Mouse (Mus musculus) MN1 (cell line): ENCODE data around the gene Med15.
"Not testable (repeated sequence)": the region's sequence is repeated elsewhere in the genome, so short reads cannot be mapped to it uniquely, and the experiment has no call there.

Experiments used
- DNase-seq: peaks from one replicate; pipeline ENCODE4 v3.0.0-alpha.2; 2016; ENCODE audit warnings: low spot score

Gene Med15

DNA sequence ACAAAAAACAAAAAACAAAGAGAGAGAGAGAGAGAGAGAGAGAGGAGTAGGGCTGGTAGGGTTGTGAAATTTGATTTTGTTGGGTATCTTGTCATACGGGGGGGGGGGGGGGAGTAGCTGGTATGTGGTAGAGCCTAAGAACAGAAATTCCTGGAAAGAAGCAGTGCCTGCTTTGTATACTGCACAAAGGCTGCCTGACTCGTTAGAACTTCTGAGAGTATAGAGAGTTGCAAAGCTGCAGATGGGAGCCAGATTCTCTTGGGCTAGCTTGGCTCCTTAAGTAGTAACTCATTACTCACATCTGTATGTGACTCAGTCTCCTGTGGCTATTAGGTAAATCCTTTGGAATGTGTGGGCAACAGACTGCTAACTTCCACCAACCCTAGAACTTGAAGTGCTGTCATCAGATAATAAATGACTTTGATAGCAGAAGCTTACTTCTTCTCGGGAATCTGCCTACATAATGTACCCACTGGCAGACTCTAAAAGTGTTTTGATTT is at the start of gene Med15:
Gene Med15 (minus strand): TSS at position 51 of the 500 bp plus-strand sequence.
- no peak for DNase-seq

DNA sequence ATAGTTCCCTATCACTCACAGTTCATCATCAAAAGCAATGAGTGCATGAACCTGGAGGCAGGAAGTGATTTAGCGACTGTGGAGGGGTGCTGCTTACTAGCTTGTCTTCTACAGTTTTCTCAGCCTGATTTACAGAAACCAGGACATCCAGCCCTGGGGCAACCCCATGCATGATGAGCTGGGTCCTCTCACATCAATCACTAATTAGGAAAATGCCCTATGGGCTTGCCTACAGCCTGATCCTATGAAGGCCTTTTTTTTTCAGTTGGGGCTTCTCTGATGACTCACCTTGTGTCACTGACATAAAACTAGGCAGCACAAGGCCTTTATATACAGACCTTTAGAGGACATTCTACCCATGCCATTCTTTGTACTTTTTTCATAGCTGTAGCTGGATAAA is 47.0 kb upstream of the Med15 start:
- DNase-seq = peak; percentile 53

DNA sequence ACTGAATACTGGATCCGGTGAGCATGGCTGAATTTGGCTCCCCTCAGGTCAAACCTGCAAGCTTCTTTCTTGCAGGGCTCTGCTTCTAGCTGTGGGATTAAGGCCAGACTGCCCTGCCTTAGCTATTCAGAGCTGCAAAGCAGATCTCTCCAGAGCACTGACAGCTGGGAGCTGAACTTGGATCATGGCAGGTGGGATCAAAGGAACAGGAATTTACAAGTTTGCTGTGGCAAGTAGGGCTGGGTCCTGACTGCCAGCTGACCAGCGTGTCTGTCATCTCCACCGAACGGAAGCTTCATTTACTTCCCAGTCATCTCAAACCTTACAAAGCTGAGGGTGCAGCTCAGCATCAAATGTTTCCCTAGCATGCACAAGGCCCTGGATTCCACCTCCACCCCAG is 45.5 kb upstream of the Med15 start:
- no peak for DNase-seq

DNA sequence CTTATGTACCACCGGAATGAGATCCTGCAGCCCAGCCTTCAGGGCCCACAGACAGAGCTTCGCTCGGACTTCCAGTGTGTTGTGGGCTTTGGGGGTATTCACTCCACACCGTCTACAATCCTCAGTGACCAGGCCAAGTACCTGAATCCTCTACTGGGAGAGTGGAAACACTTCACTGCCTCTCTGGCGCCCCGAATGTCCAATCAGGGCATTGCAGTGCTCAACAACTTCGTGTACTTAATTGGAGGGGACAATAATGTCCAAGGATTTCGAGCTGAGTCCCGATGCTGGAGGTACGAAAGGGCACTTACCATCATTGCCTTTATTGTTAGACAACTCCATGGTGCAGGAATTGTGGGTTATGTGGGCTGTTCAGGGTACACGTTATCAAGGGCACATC is 44.1 kb upstream of the Med15 start:
- DNase-seq = no peak

DNA sequence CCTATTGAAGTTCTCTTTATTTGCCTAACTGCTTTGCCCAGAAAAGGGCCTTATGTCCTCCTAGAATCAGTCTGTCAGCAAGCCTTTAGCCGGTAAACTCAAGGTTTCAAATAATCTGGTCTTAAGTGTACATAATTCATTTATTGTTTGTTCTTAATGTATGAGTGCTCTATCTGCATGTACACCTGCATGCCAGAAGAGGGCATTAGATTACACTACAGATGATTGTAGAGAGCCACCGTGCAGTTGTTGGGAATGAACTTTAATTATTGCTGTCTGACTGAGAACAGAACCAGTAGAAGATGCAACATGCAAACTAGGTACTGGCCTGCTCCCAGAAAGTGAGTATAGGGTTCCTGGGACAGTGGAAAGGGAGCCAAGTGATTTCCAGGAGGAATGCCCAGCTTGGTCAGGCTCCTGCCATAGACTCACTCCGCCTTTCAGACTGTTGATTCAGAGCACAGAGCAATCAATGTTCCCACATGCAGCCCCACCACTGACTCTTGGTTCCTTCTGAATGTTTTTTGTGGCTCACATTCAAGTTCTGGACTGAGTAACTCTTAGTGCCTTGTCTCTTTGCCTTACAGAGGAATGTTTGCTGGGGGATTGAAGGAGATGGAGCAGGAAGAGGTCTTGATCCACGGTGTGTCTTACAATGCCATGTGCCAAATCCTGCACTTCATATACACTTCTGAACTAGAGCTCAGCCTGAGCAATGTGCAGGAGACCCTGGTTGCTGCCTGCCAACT is 38.6 kb upstream of the Med15 start:
- peak; percentile 30 for DNase-seq

DNA sequence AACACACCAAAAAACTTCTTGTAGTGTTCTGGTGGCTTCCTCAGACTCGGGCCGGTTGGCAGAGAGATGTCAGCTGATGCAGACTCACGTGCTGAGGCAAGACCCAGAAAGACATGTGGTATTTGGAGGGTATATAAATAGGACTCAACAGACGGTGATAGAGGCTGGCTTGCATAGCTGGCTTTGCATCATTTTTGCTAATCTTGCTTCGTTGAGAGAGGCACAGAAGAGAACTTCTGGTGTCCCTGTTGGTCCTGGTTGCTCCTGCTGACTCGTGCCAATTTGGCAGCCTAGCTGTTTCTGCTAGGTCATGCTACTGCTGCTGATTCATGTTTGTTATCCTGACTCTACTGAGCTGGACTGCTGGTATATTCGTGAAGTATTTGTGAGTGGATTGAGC is 36.1 kb upstream of the Med15 start:
- DNase-seq = peak; percentile 40

DNA sequence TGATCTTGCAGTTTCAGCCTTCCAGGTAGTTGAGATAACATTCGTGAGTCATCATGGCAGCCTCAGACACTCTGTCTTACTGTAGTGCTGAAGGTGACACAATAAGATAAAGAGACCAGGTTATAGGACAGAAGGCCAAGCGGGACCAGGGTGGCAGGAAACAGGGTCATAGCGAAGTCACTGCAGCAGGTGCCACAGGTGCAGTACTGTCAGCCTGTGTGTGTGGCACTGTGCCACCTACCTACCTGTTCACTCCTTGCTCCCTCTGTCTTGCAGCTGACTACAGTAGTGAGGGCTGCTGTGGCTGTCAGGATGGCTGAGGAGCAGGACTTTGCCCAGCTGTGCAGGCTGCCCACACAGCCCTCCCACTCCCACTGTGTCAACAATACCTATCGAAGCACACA is 31.4 kb upstream of the Med15 start:
- no peak for DNase-seq

DNA sequence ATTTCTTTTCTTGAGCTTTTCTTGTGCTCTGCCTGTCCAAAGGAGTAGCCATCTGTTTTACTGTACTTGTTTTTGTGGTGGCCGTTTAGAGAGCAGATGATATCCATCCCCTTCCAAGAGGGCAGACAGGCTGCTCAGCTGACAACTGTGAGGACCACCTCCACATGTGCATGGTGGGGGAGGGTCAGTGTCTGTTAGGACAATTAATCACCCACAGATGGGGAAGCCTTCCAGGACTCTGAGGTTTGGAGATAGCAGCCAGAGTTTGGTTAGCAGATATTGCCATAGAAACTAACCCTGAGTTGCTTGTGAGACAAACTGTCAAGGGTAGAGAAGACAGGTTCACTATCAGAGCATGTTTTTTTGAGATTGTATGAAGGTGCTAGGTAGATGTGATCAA is 28.4 kb upstream of the Med15 start:
- peak; percentile 16 for DNase-seq

DNA sequence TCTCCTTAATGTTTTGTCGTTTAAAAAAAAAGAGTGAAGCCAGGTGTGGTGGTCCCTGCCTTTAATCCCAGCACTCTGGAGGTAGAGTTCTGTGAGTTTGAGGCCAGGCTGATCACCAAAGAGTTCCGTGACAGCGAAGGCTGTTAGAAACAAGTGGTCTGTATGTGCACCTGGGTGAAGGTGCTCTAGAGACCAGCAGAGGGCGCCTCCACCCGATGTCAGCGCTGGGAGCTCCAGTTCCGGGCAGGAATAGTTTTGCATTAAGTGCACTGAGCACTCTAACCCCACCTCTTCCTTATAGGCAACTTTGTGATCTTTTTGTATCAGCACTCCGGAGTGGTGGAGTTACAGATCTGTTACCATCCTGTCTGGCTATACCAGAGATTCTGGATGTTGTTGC is 28.0 kb upstream of the Med15 start:
- DNase-seq = peak; percentile 53

- peak; percentile 52 for DNase-seq
Measured at GRCm38 (mm10) chr16:17759813-17760321, 27.2 kb upstream of the Med15 start.

DNA sequence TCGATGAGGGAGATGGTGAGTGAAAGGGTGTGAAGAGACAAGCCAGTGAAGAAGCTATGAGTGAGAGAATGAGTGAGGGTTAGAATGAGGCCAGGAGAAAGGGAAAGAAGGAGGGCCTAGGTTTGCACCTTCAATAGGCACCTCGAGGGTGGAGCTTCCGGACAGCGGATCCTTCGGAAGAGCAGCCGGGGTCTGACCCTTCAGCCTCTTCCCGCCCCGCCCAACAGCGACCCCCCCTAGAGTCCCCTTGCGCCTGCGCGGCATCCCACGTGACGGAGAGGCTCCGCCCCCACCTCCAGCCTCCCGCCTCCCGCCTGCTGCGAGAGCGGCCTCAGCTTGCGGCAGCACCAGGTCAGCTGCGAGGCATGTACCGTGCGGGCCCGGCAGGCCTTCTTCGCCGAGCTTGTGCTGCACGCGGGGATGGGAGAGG is 26.7 kb upstream of the Med15 start, which contains the start of gene Klhl22:
Gene Klhl22 (plus strand): TSS at position 275 of the 430 bp plus-strand sequence.
- peak; percentile 89 for DNase-seq

DNA sequence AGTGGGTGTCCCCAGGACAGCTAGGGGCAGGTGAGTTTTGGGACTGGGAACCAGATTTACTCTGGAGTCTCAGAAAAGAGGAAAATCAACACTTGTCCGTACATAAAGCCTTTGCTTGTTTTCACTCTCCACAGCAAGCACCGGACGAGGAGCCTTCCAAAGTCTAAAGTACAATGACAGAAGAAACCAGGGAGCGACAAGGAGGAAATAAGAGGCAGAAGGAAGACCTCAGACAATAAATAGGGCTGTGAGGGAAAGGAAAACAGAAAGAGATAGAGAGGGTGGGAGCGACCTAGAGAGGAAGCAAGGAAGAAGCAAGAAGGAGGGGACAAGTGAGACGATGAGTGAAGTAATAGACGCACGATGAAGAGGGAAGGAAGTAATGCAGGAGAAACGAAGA is 26.2 kb upstream of the Med15 start:
- no peak for DNase-seq

DNA sequence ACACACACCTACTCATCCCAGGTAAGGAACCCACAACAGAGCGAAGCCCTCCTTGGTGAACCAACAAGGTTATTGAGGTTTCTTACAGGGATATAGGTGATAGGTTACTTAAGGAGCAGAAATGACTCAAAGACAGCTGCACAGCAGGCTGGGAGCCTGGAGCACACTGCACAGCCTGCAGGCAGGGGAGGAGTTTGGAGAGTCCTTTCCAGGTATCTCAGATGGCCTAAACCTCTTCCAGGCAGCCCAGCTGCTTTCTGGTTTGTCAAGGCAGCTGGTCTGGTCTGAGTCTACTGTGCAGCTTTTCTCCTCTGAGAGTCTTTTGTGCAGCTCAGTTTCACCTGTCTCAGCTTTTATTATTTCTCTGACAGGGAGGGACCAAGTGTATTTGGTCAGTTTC is 25.1 kb upstream of the Med15 start:
- no peak for DNase-seq

DNA sequence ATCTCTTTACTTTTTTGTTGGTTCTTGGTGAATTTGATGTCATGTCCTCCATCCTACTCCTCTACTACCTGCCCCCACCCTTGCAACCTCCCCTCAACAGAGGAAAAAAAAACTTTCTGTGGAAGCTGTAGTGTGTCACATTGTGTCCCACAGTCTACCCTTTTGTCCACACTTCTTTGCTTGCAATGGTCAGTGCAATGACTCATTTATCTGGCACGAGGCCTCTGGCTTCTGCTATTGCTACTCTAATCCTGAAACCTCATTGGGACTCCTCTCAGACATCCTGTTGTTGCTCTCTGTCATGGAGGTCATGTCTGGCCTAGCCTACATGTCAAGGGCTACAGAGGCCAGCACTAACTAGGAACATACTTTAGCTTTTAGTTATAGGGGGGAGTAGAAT is 21.0 kb upstream of the Med15 start:
- DNase-seq = peak; percentile 48

- peak; percentile 66 for DNase-seq
Measured at GRCm38 (mm10) chr16:17753001-17753400, 20.3 kb upstream of the Med15 start.

GRCm38 (mm10) chr16:17745067-17745466 is 12.4 kb upstream of the Med15 start:
- no peak for DNase-seq

GRCm38 (mm10) chr16:17744536-17744935 is 11.8 kb upstream of the Med15 start:
- DNase-seq = no peak

GRCm38 (mm10) chr16:17743279-17743678 is 10.6 kb upstream of the Med15 start:
- peak; percentile 25 for DNase-seq

DNA sequence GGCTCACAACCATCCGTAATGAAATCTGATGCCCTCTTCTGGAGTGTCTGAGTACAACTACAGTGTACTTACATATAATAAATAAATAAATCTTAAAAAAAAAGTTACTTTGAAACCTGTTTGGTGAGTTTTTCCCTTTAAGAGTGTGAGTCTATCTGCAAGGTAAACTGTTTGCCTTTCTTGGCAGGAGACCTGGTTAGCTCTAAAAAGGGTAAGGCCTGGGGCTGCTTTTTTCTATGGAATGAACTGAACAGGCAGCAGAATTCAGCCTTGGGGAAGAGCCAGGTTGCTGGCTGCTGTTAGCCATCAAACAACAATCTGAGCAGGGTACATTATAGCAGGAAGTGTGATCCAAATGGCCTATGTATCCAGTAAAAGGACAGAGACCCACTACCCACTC is 10.1 kb upstream of the Med15 start:
- no peak for DNase-seq

DNA sequence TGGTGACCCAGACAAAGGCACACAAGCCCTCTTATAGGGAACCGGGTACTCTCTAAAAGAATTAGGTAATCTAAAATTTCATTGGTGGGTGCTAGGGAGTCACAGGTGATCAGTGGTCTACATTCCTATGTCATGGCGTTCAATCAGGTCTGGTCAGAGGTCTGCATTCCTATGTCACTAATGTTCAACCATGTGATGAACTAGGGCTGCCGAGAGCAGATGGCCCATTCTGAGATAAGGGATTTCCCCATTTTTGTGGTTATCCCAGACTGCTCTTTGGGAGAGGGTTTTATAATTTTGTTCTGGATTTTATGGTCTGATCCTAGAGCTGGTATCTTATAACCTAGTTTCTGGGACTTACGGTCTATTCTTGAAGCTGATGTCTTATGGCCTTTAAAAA is 7.4 kb upstream of the Med15 start:
- no peak for DNase-seq

GRCm38 (mm10) chr16:17736156-17736555 is 3.5 kb upstream of the Med15 start:
- no peak for DNase-seq

- not testable (repeated sequence) for DNase-seq
Measured at GRCm38 (mm10) chr16:17734872-17735271, 2.2 kb upstream of the Med15 start.

- DNase-seq = no peak
Measured at GRCm38 (mm10) chr16:17733646-17734045, 955 bp upstream of the Med15 start.

- DNase-seq = no peak
Measured at GRCm38 (mm10) chr16:17732431-17732830, 260 bp downstream of the Med15 start.
